Mouse (Mus musculus) liver, postnatal 0 days (tissue): ENCODE results near the gene Mex3b.

Experiments
- CTCF ChIP-seq: sonication (generic); IDR thresholded peaks from 2 replicates; pipeline ENCODE4 v1.5.1; 2016; ENCODE audit warnings: antibody characterized with exemption, low read depth
- EP300 ChIP-seq: IDR thresholded peaks from 2 replicates; pipeline ENCODE4 v1.6.1; 2016; ENCODE audit warnings: antibody characterized with exemption, low read depth, mild to moderate bottlenecking

DNA sequence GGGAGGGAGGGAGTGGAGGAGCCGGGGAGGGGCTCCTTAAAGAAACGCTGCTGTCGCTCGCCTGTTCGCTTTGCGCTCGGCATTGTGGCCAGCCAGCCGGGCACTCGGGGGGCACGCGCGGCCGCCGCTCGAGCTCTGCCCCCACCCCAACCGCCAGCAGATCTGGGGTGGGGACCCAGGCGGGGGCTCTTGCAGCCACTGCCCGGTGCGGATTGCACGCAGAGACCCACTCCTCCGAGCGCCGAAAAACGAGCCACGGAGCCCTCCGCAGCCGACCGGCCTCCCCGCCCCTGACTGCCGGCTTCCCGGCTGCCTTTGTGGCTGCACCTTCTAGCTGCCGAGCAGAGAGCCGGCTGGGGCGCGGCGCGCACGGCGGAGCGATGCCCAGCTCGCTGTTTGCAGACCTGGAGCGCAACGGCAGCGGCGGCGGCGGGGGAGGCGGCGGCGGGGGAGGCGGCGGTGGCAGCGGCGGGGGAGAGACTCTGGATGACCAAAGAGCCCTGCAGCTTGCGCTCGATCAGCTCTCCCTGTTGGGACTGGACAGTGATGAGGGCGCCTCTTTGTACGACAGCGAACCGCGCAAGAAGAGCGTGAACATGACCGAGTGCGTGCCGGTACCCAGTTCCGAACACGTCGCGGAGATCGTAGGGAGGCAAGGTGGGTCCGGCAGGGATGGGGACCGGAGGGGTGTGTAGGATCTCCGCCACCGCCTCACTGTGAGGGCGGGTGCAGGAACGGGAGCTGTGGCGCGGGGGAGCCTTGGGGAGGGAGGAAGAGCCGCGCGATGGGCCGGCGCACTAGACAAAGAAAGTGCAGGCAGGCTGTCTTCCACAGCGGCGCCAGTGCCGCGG, at the start of gene Mex3b:
- TF ChIP-seq CTCF (no peak), EP300 (no peak)
